Mouse (Mus musculus) kidney, postnatal 14 days (tissue): ENCODE results near the gene Osgep.
"Not testable (repeated sequence)": the region's sequence is repeated elsewhere in the genome, so short reads cannot be mapped to it uniquely, and the experiment has no call there.

Source experiments
- DNase-seq: peaks from one replicate; pipeline ENCODE4 v3.0.0; 2022; ENCODE audit warnings: mixed read lengths

Osgep gene

DNA sequence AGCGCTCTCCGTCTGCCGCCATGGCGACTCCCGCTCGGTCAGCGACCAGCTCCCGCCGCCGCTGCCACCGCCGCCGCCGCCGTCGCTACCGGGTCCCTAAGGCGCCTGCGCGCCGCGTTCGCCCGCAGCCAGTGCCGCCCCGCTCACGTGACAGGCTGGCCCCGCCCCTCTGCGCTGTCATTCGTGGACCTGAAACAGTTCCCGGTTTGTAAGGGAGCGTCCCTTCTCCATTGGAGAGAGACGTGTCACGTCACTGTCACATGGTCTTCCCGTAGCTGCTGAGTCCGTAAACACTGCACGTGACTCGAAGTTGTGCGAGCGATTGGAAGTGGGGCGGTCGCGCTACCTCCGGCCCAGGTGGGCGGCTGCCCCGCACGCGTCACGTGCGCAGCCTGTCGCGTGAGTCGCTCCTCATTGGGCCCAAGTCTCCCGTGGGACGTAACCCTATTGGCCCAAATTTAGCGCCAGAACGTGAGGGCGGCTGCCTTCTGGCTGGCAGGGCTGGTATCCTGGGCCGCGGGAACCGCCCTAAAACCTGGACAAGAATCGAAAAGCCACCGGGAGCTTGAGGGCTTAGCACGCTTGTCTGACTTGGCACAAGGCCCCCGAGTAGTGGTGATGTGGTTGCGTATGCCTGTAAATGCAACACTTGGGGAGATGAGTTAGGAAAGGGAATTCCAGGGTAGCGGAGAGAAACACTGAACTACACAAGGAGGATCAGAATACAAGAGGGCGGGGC is 6.2 kb upstream of the Osgep start, which contains the start of the genes Pip4p1 and Pnp:
Gene Pip4p1 (minus strand): TSS at position 103 of the 739 bp plus-strand sequence.
Gene Pnp (plus strand): TSS at position 329 of the 739 bp plus-strand sequence.
- DNase-seq, result peak; percentile 99

DNA sequence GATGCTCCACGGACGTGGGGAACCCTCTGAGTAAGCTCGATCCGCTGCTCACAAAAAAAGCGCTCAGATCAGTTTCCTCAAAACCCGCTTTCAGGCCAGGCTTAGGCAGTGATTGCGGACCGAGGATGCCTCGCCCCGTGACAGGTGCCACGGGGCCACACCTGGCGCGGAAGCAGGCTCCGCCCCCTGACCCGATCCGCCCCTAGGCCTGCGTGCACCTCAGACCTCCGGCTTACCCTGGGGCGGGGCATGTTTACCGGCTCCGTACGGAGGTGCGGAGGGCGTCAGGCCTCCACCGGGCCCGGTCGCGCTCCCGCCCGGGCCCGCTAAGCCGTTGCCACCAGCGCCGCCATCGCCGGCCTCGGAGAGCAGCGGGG is 5.7 kb upstream of the Osgep start:
- no peak for DNase-seq

DNA sequence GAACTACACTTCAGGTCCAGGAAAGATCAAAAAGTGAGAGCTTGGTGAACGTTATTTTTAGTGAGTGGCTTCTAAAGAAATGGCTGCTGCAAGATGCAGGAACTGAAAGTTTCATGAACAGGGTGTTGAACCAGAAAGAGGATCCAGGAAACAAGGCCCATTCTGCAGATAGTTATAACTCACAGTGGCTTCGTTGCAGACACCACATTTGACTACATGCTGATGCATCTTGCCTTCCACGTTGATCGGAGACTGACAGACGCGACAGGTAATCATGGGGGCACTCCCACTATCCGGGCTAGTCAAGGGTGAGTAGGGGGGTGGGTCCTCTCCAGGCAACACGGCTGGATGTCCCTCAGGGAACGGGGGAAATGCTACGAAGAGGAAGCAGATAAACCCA is 5.3 kb upstream of the Osgep start:
- peak; percentile 10 for DNase-seq

DNA sequence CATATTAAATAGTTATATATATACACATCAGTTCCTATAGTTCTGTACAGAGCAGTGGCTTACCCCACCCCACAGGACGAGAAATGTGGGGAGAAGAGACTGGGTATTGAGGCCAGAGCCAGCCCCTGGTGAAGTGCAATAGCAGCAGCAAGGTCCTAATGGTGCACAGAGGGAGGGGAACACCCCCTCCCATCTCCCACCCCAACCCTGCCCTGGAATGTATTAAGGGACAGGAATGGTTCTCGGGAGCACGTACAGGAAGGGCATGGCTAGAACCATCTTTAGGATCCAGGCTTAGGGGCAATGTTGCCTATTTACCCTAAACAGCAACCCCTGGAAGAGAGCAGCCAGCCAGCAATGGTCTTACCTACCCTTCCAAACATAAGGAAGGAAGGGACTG is 2.7 kb upstream of the Osgep start:
- DNase-seq, result no peak

DNA sequence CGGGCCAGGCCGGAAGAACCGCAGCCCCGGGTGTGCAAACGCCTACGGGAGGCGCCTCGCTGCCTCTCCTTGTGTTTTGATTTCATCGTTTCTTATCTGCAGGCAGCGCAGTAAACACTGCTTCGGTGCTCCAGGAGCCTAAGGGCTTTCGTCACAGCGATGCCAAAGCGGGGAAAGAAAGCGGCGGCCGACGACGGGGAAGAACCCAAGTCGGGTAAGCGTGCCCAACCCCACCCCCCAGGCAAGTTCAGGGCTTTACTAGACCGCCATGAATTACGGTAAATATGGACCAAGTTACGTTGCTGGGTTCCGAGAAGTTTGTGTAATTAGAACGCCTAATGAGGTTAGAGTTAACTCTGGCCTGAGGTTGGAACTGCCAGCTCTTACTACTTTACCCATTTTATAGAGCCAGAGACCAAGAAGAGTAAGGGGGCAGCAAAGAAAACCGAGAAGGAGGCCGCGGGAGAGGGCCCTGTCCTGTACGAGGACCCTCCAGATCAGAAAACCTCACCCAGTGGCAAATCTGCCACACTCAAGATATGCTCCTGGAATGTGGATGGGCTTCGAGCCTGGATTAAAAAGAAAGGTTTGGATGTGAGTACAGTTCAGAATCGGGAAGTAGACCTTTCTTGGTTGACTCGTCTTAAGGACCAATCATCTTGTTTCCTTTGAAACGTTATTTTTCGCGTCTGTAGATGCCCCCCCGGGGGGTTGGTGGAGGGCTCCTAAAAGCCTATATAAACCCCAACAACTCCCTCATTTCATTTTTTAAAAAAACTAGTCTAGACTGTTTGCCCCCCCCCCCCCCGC is 623 bp upstream of the Osgep start:
- DNase-seq, result no peak

DNA sequence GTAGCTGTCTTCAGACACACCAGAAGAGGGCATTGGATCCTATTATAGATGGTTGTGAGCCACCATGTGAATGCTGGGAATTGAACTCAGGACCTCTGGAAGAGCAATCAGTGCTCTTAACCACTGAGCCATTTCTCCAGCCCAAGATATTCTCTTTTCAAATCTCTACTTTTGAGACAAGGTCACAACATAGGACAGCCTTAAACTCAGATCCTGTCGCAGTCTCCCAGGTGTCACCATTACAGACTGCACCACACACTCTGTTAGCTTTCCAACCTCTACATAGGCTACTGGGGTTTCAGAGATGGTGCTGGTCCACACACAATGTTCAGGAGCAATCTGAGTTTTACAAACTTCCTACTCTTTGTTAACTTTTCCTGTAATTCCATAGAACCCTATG is 1.3 kb downstream of the Osgep start:
- not testable (repeated sequence) for DNase-seq

DNA sequence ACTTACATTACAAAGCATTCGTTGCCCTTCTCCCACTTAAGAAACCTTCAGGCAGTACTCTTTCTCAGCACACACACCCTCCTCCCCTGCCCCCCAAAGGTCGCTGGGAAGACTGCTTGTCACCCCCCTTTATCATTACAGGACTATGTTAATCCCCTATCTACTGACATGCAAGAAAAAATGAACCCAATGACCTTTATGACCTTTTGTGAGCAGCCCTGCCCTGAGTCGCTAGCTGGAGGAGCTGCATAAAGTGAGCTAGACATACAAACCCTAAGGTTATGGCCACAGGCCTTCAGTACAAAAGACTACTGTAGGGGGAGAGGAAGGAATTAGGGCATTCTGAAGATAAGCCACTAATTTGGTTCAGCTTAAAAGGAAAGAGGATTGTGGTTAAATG is 13.3 kb downstream of the Osgep start:
- no peak for DNase-seq

DNA sequence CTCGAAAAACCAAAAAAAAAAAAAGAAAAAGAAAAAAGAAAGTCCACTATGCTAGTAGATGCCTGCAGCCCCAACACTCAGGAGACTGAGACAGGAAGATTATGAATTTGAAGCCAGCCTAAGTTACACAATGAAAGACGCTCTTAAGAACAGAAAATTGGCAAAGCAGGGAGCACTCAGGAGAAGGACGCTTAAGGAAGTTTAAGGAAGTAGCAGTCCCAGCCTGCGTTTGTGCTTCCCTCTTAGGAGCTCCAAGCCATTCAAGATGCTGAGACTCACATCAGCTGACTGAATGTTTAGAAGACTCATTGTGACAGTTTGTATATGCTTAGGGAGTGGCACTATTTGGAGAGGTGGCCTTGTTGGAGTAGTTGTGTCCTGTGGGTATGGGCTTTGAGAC is 16.6 kb downstream of the Osgep start:
- no peak for DNase-seq

DNA sequence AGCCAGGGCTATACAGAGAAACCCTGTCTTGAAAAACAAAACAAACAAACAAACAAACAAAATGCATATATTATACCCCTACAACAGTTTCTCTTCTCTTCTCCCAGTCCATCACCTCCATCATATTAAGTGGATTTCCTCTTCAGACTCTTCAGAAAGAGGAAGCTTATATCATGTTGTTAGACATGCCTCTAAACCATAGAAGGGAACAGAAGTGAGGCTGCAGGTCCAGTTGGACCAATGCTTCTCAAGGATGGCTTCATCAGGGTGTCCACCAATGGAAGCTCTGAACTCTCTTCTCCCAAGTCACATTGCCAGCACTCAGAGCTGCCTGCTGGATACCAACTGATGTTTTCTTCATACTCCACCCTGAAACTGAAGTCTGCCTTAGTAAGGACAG is 19.4 kb downstream of the Osgep start:
- DNase-seq, result not testable (repeated sequence)

DNA sequence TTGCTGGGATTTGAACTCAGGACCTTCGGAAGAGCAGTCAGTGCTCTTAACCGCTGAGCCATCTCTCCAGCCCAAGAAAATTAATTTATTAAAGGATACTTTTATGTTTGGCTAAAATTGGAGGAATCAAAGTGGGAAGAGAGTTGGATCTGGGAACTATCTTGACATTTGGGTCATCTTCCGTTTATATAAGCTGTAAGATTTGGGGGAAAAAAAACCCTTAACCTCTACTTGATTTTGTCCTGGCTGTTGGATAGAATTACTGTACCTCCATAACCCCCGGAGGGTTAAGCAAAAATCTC is 19.9 kb downstream of the Osgep start:
- no peak for DNase-seq

DNA sequence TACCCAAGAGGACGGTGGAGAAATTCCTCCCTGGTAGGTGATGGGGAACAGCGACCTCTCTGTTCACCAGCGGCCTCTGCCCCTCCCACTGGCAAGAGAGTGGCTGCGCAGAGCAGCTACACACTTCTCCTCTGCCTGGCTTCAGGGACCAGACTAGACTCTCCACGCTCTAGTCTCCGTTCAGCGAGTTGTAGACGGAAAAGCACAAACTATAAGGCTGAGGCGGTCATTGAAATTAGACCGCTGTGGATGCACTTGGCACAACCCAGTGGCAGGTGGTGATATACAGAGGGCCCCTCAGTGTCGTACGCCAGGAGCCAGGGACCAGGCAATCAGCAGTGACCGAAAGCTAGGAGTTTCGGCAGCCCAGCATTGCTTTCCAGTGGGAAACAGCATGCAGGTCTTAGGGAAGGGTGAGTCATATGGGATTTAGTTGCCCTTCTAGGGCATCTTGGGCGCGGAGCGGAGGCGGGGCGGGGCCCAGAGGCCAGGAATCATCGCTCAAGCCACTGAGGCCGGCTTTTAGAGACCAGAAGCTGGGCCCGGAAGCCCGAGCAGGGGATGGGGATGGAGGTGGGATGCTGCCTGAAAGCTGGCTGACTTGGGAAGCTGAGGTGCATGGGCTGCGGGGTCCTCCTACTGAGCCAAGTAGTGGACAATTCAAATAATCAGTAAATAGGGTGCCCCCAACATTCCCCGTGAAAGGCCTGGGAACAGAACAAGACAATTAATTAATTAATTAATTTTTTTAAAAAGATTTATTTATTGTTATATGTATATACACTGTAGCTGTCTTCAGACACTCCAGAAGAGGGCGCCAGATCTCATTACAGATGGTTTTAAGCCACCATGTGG is 20.5 kb downstream of the Osgep start:
- peak; percentile 36 for DNase-seq

DNA sequence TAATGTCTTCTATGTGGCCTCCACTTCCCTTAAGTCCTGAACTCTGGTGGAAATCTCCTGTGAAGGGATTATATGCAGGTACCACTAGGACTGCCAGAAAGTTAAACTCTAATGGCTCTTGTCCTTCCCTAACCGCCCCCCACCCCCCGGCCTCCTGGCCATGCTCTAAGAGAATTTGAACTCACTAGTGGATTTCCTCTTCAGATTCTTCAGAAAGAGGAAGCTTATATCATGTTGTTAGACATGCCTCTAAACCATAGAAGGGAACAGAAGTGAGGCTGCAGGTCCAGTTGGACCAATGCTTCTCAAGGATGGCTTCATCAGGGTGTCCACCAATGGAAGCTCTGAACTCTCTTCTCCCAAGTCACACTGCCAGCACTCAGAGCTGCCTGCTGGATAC is 26.7 kb downstream of the Osgep start:
- not testable (repeated sequence) for DNase-seq

DNA sequence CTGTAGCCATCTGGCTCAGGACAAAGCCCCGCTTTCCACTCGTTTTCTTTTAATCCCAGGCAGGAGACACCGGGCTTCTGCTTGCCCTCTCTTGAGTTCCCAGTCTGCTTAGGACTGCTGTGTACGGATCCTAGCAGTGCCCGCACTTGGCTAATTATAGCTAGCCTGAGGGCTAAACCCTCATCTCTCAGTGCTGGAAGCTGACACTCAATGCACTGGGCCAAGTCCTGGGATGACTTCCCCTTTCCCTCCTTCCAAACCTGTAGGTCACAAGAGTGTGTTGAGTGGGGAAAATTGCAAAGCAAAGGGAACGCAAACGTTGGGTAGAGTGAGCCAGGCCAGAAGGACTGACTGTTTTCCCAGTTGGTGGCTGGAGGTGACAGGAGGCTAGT is 27.3 kb downstream of the Osgep start, which contains the start of gene Klhl33:
Gene Klhl33 (minus strand): TSS at position 134 of the 392 bp plus-strand sequence.
- no peak for DNase-seq

DNA sequence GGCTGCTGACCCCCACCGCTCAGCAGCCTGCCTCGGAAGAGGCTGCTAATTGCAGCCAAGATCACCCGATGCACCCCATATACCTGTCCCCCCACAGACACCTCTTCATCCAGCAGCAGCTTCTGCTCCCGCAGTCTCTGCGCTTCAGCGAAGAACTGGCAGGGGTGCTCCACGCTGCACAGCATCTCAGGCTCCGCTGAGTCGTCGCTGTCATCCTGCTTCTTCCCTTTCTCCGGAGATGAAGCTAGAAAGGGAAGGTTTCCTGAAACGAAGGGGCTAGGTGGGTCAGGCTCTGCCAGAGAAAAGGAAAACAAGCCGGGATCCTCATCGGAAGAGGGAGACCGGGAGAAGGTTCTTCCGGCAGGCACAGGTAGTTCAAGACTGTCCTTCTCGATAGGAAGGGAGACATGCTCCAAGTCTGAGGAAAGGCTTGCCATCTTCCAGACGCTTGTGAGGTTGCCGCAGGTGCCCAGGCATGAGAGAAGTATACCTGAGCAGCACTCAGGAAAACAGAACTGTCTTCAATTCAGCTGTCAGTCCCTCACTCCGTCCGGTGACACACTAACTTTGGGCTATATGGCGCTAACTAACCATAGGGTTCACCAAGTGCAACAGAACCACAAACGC is 27.8 kb downstream of the Osgep start:
- no peak for DNase-seq

DNA sequence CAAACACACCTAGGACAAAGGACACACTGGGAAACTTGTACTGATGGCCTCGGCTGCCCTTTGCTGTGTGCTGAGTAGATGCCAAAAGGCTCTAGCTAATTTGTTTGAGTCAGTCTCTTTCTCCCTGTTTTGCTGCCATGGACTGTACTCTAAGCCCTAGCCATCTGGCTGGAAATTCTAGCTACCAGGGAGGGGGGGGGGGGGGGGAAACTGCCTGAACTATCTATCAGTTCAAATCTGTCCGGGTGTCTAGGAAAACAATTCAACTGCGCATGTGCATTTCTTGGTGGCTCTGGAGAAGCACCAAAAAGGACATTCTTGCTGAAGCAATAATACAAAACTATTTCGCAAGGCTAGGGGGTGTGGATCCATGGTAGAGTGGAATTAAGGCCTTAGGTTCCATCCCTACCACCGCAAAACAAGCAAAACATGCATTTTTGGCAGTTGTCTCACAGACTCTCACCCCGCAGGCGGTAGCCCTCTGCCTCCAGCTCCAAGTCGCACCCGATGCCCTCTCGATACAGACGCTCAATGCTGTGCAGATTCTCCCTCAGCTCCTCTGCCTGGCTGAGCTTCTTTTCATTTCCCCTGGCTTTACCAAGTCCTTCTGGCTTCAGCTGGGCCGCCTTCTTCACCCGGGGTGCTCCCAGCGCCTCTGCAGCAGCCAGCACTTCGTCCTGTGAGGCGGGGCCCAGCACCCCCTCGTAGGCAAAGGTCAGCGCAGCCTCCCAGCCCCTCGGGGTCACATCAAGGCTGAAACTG is 28.5 kb downstream of the Osgep start:
- DNase-seq, result peak; percentile 69

DNA sequence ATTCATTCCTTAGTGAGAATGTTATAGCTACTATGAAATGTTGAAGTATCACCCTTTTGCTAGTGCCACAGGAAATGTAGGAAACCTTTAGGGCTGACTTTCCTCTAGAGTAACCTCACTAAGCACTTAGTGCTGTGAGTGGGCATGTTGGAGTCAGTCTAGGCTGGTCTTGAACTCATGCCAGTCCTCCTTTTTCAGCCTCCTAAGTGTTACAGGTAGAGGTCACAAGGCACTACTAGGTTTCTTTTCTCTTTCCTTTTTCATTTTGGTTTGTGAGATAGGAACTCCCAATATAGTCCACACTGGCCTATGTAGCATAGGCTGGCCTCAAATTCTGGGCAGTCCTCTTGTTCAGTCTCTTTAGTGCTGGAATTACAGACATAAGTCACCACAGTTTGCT is 29.3 kb downstream of the Osgep start:
- no peak for DNase-seq

DNA sequence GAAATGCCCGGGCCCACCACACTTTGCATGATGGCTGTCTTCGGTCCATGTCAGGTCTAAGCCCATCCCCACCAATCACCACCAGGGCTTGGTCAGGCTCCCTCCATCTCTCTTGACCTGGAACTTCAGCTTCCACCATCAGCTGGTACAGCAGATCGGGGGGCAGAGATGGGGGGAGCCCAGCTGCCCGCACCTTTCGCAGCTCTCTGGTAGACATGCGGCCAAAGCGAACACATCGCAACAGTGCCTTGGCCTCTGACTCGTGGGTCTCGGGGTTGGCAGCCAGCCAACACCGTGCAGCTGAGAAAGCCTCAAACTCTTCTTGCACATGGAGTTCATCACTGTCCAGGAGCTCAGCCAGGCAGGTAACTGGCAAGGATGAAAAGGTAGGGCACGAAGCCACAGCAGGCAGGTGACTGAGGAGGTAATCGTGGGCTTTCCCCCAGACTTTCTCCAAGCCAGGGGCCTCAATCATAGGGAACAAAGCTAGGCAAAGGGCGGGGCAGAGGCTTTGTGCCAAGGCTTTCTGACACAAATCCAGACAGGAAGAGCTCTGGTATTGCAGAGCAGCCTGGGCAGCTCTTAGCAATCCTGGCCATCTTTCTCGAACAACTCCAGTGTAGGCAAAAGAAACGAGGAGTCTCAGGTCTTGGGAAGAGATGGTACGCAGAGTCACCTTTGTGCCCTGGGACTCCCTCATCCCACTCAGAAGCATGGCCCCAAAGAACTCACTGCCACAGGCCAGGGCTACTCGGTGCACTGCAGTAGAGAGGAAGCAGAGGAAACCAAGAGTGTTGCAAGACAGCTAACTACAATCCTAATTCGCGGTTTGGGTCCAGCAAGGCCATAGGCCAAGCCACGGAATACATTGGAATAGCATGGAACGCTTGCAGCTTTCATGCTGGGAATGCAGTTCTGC is 31.9 kb downstream of the Osgep start:
- no peak for DNase-seq

DNA sequence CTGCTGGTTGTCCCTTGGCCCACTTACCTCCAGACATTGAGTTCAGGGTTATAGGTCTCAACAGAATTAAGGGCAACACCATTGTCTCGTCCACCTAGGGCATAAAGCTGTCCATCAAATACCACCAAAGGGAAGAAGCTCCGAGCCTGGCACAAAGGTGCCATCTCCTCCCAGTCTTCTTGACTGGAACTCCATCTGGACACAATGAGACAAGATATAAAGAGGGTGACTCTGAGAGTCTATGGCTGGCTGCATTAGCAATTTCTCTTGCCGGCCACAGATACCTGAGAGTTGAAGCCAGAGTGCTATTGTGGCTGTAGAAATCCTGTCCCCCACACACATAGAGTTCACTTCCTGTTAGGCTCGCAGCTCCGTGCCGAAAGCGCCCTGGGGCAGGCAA is 32.6 kb downstream of the Osgep start:
- DNase-seq, result no peak

DNA sequence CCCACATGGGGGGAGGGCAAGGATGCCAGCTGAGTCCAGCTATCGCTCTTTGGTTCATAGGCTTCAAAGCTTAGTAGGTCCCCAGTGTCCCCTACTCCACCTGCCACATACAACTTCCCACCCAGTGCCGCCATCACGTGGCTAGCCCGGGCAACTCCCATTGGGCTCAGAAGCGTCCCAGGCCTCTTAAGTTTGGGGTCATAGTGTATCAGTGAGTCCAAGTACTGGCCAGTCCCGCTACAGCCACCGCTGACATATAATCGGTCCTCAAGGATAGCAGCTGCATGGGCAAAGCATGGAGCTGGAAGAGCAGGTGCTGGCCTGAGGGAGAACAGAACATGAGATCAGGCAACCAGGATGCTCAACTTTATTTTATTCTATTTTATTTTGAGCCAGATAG is 33.1 kb downstream of the Osgep start:
- DNase-seq, result no peak

DNA sequence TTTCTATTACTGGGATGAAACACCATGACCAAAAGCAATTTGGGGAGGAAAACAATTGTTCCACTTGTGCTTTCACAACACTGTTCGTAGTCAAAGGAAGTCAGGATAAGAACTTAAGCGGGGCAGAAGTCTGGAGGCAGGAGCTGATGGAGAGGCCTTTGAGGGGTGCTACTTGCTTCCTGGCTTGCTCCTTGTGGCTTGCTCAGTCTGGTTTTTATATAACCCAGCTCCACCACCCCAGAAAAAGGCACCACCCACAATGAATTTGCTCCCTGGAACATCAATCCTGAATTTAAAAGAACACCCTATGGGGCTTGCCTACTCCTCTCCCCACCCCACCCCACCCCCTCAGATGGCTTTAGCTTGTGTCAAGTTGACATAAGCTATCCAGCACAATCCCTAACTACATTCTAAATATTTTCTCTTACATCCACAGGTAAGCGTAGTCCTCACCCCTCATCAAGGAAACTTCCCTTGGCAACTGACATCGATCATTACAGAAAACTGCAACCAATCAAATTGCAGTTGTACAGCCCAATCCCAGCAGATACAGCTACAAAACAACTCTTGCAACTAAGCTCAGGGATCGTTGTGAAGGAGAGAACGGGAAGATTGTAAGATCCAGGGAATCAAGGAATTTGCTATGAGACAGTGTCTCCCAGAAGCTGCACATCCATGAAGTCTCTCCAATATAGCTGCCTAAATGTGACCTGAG is 48.3 kb downstream of the Osgep start:
- no peak for DNase-seq
